Mouse (Mus musculus) forebrain, embryonic 12.5 days (tissue): Measurements from ENCODE around the gene Unc45b. TPM values are rescaled to one million over a fixed set of nuclear protein-coding genes. Genes with fewer than 3 reads are reported as not detected.
"Not testable (repeated sequence)": the region's sequence is repeated elsewhere in the genome, so short reads cannot be mapped to it uniquely, and the experiment has no call there.

Source experiments
- ATAC-seq: fragments of 200-750 bp; cut with Nextera tagmentation; 2 replicates; pipeline ENCODE4 v1.8.0; 2017; ENCODE audit warnings: moderate TSS enrichment; ENCODE audit not compliant: low FRiP score
- H3K27ac ChIP-seq: fragments of 300-500 bp; sonication (generic); 2 replicates; pipeline ENCODE4 v1.5.1; 2016; ENCODE audit warnings: mild to moderate bottlenecking
- H3K27me3 ChIP-seq: fragments of 300-500 bp; sonication (generic); 2 replicates; pipeline ENCODE4 v1.6.1; 2016; ENCODE audit warnings: mild to moderate bottlenecking
- H3K36me3 ChIP-seq: fragments of 300-500 bp; sonication (generic); replicated peaks from 2 replicates; pipeline ENCODE4 v1.6.1; 2016; ENCODE audit warnings: mild to moderate bottlenecking
- H3K4me1 ChIP-seq: fragments of 300-500 bp; sonication (generic); 2 replicates; pipeline ENCODE4 v1.6.1; 2016
- H3K4me2 ChIP-seq: fragments of 300-500 bp; sonication (generic); 2 replicates; pipeline ENCODE4 v1.6.1; 2016; ENCODE audit warnings: mild to moderate bottlenecking, moderate library complexity
- H3K4me3 ChIP-seq: fragments of 300-500 bp; sonication (generic); replicated peaks from 2 replicates; pipeline ENCODE4 v1.5.1; 2016; ENCODE audit warnings: mild to moderate bottlenecking
- H3K9ac ChIP-seq: fragments of 300-500 bp; sonication (generic); 2 replicates; pipeline ENCODE4 v1.6.1; 2016; ENCODE audit warnings: mild to moderate bottlenecking
- H3K9me3 ChIP-seq: fragments of 300-500 bp; sonication (generic); 2 replicates; pipeline ENCODE4 v1.6.1; 2016
- WGBS: fragments of 180-500 bp; shearing (Covaris S2); methylation state at CpG from one replicate; pipeline ENCODE4 v1.1.7; 2016; 5-methylcytosine and 5-hydroxymethylcytosine counted together
- polyA plus RNA-seq: library from polyadenylated mRNA; unstranded; fragments of >200 nt; fragmentation: Nextera tagmentation; extraction: Ambion mirVana; gene quantifications from 2 replicates; pipeline ENCODE4 v1.2.1, GENCODE M21; 2016

Gene Unc45b
- polyA plus RNA-seq, 1 experiment from 2014 or later, result 1.3 TPM

GRCm38 (mm10) chr11:82901606-82902310 is 8.6 kb upstream of the Unc45b start:
- Histone ChIP-seq H3K9ac (no peak overlapping the region), H3K4me3 (no peak overlapping the region), H3K27ac (no peak overlapping the region), H3K9me3 (no peaks in the 10 kb centered on the region), H3K27me3 (no peaks in the 10 kb centered on the region), H3K4me2 (no peak overlapping the region), H3K36me3 (peaks cover 83% of the 10 kb centered on the region), H3K4me1 (no peaks in the 10 kb centered on the region)
- WGBS, result 91% methylated on average over 20 of the region's 20 CpGs
- ATAC-seq, result no peak

GRCm38 (mm10) chr11:82904952-82905351 is 5.4 kb upstream of the Unc45b start:
- Histone ChIP-seq H3K4me1 (peaks cover 11% of the 10 kb centered on the region), H3K36me3 (peaks cover 64% of the 10 kb centered on the region), H3K9me3 (no peaks in the 10 kb centered on the region), H3K4me2 (no peak overlapping the region), H3K4me3 (no peak overlapping the region), H3K27me3 (no peaks in the 10 kb centered on the region), H3K27ac (no peak overlapping the region), H3K9ac (no peak overlapping the region)
- no peak for ATAC-seq
- 68% methylated on average over 8 of the region's 8 CpGs for WGBS

GRCm38 (mm10) chr11:82905816-82906215 is 4.5 kb upstream of the Unc45b start:
- WGBS, result 92% methylated on average over 5 of the region's 5 CpGs
- Histone ChIP-seq H3K4me3 (no peak overlapping the region), H3K4me1 (peaks cover 11% of the 10 kb centered on the region), H3K27ac (no peak overlapping the region), H3K9me3 (no peaks in the 10 kb centered on the region), H3K27me3 (no peaks in the 10 kb centered on the region), H3K4me2 (no peak overlapping the region), H3K36me3 (peaks cover 56% of the 10 kb centered on the region), H3K9ac (no peak overlapping the region)
- ATAC-seq, result no peak

- Histone ChIP-seq H3K4me3 (peak within 1 kb of the TSS; percentile 64), H3K9ac (peak within 1 kb of the TSS; percentile 75), H3K27ac (no peak within 1 kb of the TSS), H3K4me2 (peak within 1 kb of the TSS; percentile 76), H3K36me3 (peaks cover 35% of the 10 kb centered on the region), H3K27me3 (0 out of 2 replicates have a peak, but pooled peaks cover 3% of the 10 kb centered on the region), H3K9me3 (no peaks in the 10 kb centered on the region), H3K4me1 (peaks cover 11% of the 10 kb centered on the region)
- 2% methylated on average over 73 of the region's 73 CpGs for WGBS
- peak; percentile 84 for ATAC-seq
These were observed 2.4 kb upstream of the Unc45b start, which contains the start of gene Nle1 for GRCm38 (mm10) chr11:82907651-82908607. TSS of gene Nle1 (minus strand) at chr11:82908411.

GRCm38 (mm10) chr11:82908608-82908989 is 1.8 kb upstream of the Unc45b start:
- peaks cover 11% of the 10 kb centered on the region for H3K4me1 ChIP-seq
- H3K9me3 ChIP-seq, result no peaks in the 10 kb centered on the region
- H3K36me3 ChIP-seq, result peaks cover 28% of the 10 kb centered on the region
- H3K4me3 ChIP-seq, result peak overlapping the region; percentile 64
- H3K4me2 ChIP-seq, result peak overlapping the region; percentile 76
- no peak for ATAC-seq
- no peak overlapping the region for H3K27ac ChIP-seq
- 0 out of 2 replicates have a peak, but pooled peaks cover 4% of the 10 kb centered on the region for H3K27me3 ChIP-seq
- WGBS, result 57% methylated on average over 10 of the region's 10 CpGs
- H3K9ac ChIP-seq, result peak overlapping the region; percentile 75

GRCm38 (mm10) chr11:82910679-82911389 is 484 bp downstream of the Unc45b start:
- WGBS, result 86% methylated on average over 11 of the region's 11 CpGs
- Histone ChIP-seq H3K4me2 (no peak overlapping the region), H3K4me1 (peaks cover 11% of the 10 kb centered on the region), H3K27me3 (0 out of 2 replicates have a peak, but pooled peaks cover 9% of the 10 kb centered on the region), H3K4me3 (no peak overlapping the region), H3K36me3 (peaks cover 6% of the 10 kb centered on the region), H3K27ac (no peak overlapping the region), H3K9ac (no peak overlapping the region), H3K9me3 (no peaks in the 10 kb centered on the region)
- ATAC-seq, result no peak

- no peaks in the 10 kb centered on the region for H3K9me3 ChIP-seq
- peaks cover 13% of the 10 kb centered on the region; the same call in 1 of the 2 replicates for H3K27me3 ChIP-seq
- 0 out of 2 replicates have a peak overlapping the region, but pooled peaks have one; percentile 17 for H3K4me3 ChIP-seq
- WGBS, result 9% methylated on average over 16 of the region's 16 CpGs
- no peaks in the 10 kb centered on the region for H3K4me1 ChIP-seq
- H3K4me2 ChIP-seq, result peak overlapping the region; percentile 47
- no peak overlapping the region for H3K27ac ChIP-seq
- peak overlapping the region; percentile 41; the same call in 1 of the 2 replicates for H3K9ac ChIP-seq
- H3K36me3 ChIP-seq, result no peaks in the 10 kb centered on the region
- ATAC-seq, result 0 out of 2 replicates have a peak, but pooled peaks have one; percentile 14
These were observed 4.5 kb downstream of the Unc45b start for GRCm38 (mm10) chr11:82914711-82915352.

GRCm38 (mm10) chr11:82920768-82921167 is 10.4 kb downstream of the Unc45b start:
- no peaks in the 10 kb centered on the region for H3K36me3 ChIP-seq
- no peak overlapping the region for H3K9ac ChIP-seq
- 67% methylated on average over 10 of the region's 10 CpGs for WGBS

GRCm38 (mm10) chr11:82921691-82922090 is 11.3 kb downstream of the Unc45b start:
- Histone ChIP-seq H3K9ac (no peak overlapping the region), H3K27ac (no peak overlapping the region), H3K4me1 (no peaks in the 10 kb centered on the region), H3K36me3 (no peaks in the 10 kb centered on the region), H3K4me3 (no peak overlapping the region), H3K9me3 (no peaks in the 10 kb centered on the region), H3K4me2 (no peak overlapping the region), H3K27me3 (peaks cover 27% of the 10 kb centered on the region)
- 70% methylated on average over 4 of the region's 4 CpGs for WGBS
- no peak for ATAC-seq

More at GRCm38 (mm10) chr11:82920768-82921167, 10.4 kb downstream of the Unc45b start:
- Histone ChIP-seq H3K9me3 (no peaks in the 10 kb centered on the region), H3K4me3 (no peak overlapping the region), H3K27ac (no peak overlapping the region), H3K4me2 (no peak overlapping the region), H3K27me3 (peaks cover 18% of the 10 kb centered on the region), H3K4me1 (no peaks in the 10 kb centered on the region)
- ATAC-seq, result no peak

GRCm38 (mm10) chr11:82923910-82924309 is 13.6 kb downstream of the Unc45b start:
- H3K9me3 ChIP-seq, H3K27ac ChIP-seq, ATAC-seq, H3K36me3 ChIP-seq, H3K4me1 ChIP-seq, H3K9ac ChIP-seq, H3K4me2 ChIP-seq, H3K4me3 ChIP-seq: not testable (repeated sequence)
- peaks cover 42% of the 10 kb centered on the region for H3K27me3 ChIP-seq
- 88% methylated on average over 6 of the region's 6 CpGs for WGBS

- WGBS, result 34% methylated on average over 20 of the region's 20 CpGs
- ATAC-seq, result no peak
- H3K27me3 ChIP-seq, result peaks cover 57% of the 10 kb centered on the region
These were observed 18.7 kb downstream of the Unc45b start for GRCm38 (mm10) chr11:82928897-82929632.

More at GRCm38 (mm10) chr11:82928897-82929632, 18.7 kb downstream of the Unc45b start:
- Histone ChIP-seq H3K36me3 (no peaks in the 10 kb centered on the region), H3K9ac (no peak overlapping the region), H3K9me3 (no peaks in the 10 kb centered on the region), H3K27ac (no peak overlapping the region), H3K4me3 (no peak overlapping the region), H3K4me2 (no peak overlapping the region), H3K4me1 (peaks cover 19% of the 10 kb centered on the region)
